Mouse (Mus musculus) forebrain, embryonic 10.5 days (tissue): ENCODE measurements around the gene Ankrd34a. TPM values are rescaled to one million over a fixed set of nuclear protein-coding genes. Genes with fewer than 3 reads are reported as not detected.

Source experiments
- DNase-seq: peaks from one replicate; pipeline ENCODE4 v3.0.0-alpha.2; 2017; ENCODE audit warnings: low spot score; ENCODE audit errors: extremely low spot score
- H3K27ac ChIP-seq: fragments of 300-500 bp; sonication (generic); 2 replicates; pipeline ENCODE4 v1.5.1; 2016; ENCODE audit warnings: mild to moderate bottlenecking
- H3K27me3 ChIP-seq: fragments of 300-500 bp; sonication (generic); 2 replicates; pipeline ENCODE4 v1.6.1; 2016; ENCODE audit warnings: mild to moderate bottlenecking; ENCODE audit not compliant: poor library complexity, severe bottlenecking
- H3K36me3 ChIP-seq: fragments of 300-500 bp; sonication (generic); replicated peaks from 2 replicates; pipeline ENCODE4 v1.6.1; 2016; ENCODE audit warnings: mild to moderate bottlenecking, moderate library complexity
- H3K4me1 ChIP-seq: fragments of 300-500 bp; sonication (generic); 2 replicates; pipeline ENCODE4 v1.6.1; 2016
- H3K4me3 ChIP-seq: fragments of 300-500 bp; sonication (generic); 2 replicates; pipeline ENCODE4 v1.5.1; 2016; ENCODE audit warnings: mild to moderate bottlenecking, moderate library complexity
- H3K9me3 ChIP-seq: fragments of 300-500 bp; sonication (generic); 2 replicates; pipeline ENCODE4 v1.6.1; 2016; ENCODE audit warnings: mild to moderate bottlenecking, moderate library complexity
- WGBS: fragments of 180-500 bp; shearing (Covaris S2); methylation state at CpG from one replicate; pipeline ENCODE4 v1.1.7; 2016; 5-methylcytosine and 5-hydroxymethylcytosine counted together
- polyA plus RNA-seq: library from polyadenylated mRNA; unstranded; fragments of >200 nt; fragmentation: Nextera tagmentation; extraction: Ambion mirVana; gene quantifications from 2 replicates; pipeline ENCODE4 v1.2.1, GENCODE M21; 2016

The Ankrd34a gene
- polyA plus RNA-seq, 1 experiment from 2014 or later, result 1.2 TPM

DNA sequence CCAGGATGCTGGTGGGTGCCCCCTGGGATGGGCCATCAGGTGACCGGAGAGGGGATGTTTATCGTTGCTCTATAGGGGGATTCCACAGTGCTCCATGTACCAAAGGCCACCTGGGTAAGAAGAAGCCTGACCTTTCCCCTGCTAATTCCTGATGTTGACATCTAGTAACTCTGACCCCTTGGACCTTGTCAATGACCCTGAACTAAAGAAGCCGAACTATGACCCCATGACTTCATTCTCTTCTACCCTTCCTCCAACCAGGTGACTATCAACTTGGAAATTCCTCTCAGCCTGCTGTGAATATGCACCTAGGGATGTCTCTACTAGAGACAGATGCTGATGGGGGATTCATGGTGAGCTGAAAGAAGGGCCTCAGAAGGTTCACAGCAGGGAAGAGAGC is 50.9 kb downstream of the Ankrd34a start:
- no peaks in the 10 kb centered on the region for H3K9me3 ChIP-seq
- peaks cover 34% of the 10 kb centered on the region for H3K36me3 ChIP-seq
- WGBS, result 82% methylated on average over 3 of the region's 3 CpGs
- no peak overlapping the region for H3K4me3 ChIP-seq
- H3K27me3 ChIP-seq, result no peaks in the 10 kb centered on the region
- H3K27ac ChIP-seq, result no peak overlapping the region
- no peaks in the 10 kb centered on the region for H3K4me1 ChIP-seq
- DNase-seq, result no peak

Other genes starting within 250 kb of the Ankrd34a start
- gene BC107364, start 144.3 kb upstream of the Ankrd34a start, polyA plus RNA-seq, result 0.20 TPM in 1 of 2 replicates, not detected in the other
- 1.6 and 1.8 TPM in 2 replicates for gene Hfe2, start 71.5 kb upstream of the Ankrd34a start, polyA plus RNA-seq
- gene Txnip, start 38.7 kb upstream of the Ankrd34a start, polyA plus RNA-seq, result 26.8 and 27.9 TPM in 2 replicates
- 0.66 and 1.6 TPM in 2 replicates for gene Gm16253, start 19.7 kb upstream of the Ankrd34a start, polyA plus RNA-seq
- gene Polr3gl, start 2.5 kb upstream of the Ankrd34a start, polyA plus RNA-seq, result 23.8 and 27.3 TPM in 2 replicates
- gene Lix1l, start 4.5 kb downstream of the Ankrd34a start, polyA plus RNA-seq, result 3.2 and 3.9 TPM in 2 replicates
- gene Rbm8a, start 33.3 kb downstream of the Ankrd34a start, polyA plus RNA-seq, result 224 and 226 TPM in 2 replicates
- 36.6 and 40.7 TPM in 2 replicates for gene Pex11b, start 38.7 kb downstream of the Ankrd34a start, polyA plus RNA-seq
- 0.11 and 0.12 TPM in 2 replicates for gene Gm42957, start 38.8 kb downstream of the Ankrd34a start, polyA plus RNA-seq
- gene Itga10, start 48.9 kb downstream of the Ankrd34a start, polyA plus RNA-seq, result 0.43 and 0.51 TPM in 2 replicates
- 0.06 and 0.09 TPM in 2 replicates for gene Ankrd35, start 73.5 kb downstream of the Ankrd34a start, polyA plus RNA-seq
- gene Pias3, start 99.7 kb downstream of the Ankrd34a start, polyA plus RNA-seq, result 45.2 and 49.6 TPM in 2 replicates
- 13.7 and 14.1 TPM in 2 replicates for gene Nudt17, start 111.9 kb downstream of the Ankrd34a start, polyA plus RNA-seq
- gene Polr3c, start 131.0 kb downstream of the Ankrd34a start, polyA plus RNA-seq, result 52.0 and 52.7 TPM in 2 replicates
- 70.5 and 75.4 TPM in 2 replicates for gene Rnf115, start 131.0 kb downstream of the Ankrd34a start, polyA plus RNA-seq
- not detected in 2 replicates for gene Pdzk1, start 232.6 kb downstream of the Ankrd34a start, polyA plus RNA-seq
- 0.05 and 0.18 TPM in 2 replicates for gene Cd160, start 232.7 kb downstream of the Ankrd34a start, polyA plus RNA-seq